Mouse (Mus musculus): ENCODE data around the gene Gm20518.

The Gm20518 gene

DNA sequence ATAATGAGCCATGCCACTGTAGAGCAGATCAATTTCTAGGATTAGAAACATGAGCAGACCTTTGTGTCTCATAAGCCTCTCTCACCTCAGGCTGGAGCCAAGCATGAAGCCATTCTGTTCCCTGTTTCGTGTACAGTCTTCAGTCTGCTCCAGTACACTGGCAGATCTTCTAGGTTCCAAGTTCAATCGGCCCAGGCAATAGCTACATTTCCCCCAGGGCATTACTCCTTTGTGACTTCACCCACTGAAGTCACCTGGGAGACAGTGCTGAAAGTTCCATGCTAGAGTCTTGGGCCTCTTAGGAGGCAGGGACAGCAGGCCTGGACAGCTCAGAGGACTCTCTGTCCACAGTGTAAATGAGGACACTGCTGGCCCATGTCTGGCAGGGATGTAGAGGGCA is 2.5 kb upstream of the Gm20518 start, which contains the start of gene Tssk1:
Gene Tssk1, plus strand, starts transcription at position 301 of the 400 bp plus-strand sequence.
- no peak for DNase-seq (ENCODE audit: low spot score)

GRCm38 (mm10) chr16:17892606-17893005 is 1.1 kb upstream of the Gm20518 start:
- no peak for DNase-seq (ENCODE audit: low spot score)

DNA sequence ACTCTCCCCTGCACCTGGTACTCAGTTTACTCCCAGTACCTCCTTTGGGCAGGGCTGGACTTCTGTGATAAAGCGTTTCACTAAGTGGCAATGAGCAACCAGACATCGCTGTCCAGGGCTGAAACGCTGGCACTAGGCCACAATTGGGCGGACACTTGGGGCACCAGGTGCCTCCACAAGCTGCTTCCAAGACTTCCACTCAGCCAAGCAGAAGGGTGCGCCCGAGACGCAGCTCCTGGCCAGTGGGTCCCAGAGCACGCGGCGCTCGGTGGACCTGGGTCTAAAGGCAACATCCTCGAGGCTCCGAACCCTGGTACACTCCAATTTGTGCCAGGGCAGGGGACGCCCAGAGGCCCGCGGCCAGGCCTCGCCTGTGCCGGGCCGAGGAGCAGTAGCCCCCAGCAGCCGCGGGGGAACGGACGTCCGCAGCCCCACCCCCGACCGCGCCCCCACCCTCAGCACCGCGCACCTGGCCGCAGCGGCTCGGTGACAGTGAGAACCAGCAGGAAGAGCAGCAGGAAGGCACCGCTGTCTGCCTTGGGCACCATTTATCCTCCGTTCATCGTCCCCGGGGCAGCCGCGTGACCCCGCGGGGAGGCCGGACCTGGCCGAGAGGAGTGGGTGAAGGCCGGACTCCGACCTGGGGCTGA is 429 bp downstream of the Gm20518 start:
- DNase-seq (ENCODE audit: low spot score) = peak; percentile 94

- no peak for DNase-seq (ENCODE audit: low spot score)
Measured at GRCm38 (mm10) chr16:17890342-17890727, 1.1 kb downstream of the Gm20518 start.

GRCm38 (mm10) chr16:17889689-17890341 is 1.7 kb downstream of the Gm20518 start:
- no peak for DNase-seq (ENCODE audit: low spot score)

GRCm38 (mm10) chr16:17884116-17884515 is 7.4 kb downstream of the Gm20518 start:
- DNase-seq (ENCODE audit: low spot score) = no peak

- no peak for DNase-seq (ENCODE audit: low spot score)
Measured at GRCm38 (mm10) chr16:17882196-17882595, 9.3 kb downstream of the Gm20518 start.

DNA sequence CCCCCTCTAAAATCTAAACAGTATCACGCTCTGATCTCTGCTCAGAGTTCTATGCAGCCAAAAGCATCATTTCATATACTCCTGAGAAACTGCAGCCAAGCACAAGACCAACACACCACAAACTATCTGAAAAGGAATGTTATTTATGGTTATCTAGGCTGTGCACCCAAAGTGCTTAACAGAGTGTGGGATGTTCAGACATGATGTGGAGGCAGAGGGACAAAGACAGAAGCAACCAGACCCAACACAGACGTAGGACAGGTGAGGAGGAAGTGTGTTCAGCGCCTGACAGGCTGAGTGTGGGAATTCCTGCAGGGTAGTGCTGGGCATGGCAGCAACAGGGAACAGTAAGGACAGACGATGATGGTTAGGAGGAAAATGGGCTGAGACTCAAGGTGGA is 11.9 kb downstream of the Gm20518 start:
- no peak for DNase-seq (ENCODE audit: low spot score)

GRCm38 (mm10) chr16:17876096-17876495 is 15.4 kb downstream of the Gm20518 start:
- DNase-seq (ENCODE audit: low spot score) = peak; percentile 52

- peak; percentile 92 for DNase-seq (ENCODE audit: low spot score)
Measured at GRCm38 (mm10) chr16:17875174-17875573, 16.3 kb downstream of the Gm20518 start.

GRCm38 (mm10) chr16:17872995-17873394 is 18.5 kb downstream of the Gm20518 start:
- DNase-seq (ENCODE audit: low spot score) = no peak

- DNase-seq (ENCODE audit: low spot score) = no peak
Measured at GRCm38 (mm10) chr16:17871248-17871647, 20.2 kb downstream of the Gm20518 start.

GRCm38 (mm10) chr16:17865770-17866169 is 25.7 kb downstream of the Gm20518 start:
- no peak for DNase-seq (ENCODE audit: low spot score)

DNA sequence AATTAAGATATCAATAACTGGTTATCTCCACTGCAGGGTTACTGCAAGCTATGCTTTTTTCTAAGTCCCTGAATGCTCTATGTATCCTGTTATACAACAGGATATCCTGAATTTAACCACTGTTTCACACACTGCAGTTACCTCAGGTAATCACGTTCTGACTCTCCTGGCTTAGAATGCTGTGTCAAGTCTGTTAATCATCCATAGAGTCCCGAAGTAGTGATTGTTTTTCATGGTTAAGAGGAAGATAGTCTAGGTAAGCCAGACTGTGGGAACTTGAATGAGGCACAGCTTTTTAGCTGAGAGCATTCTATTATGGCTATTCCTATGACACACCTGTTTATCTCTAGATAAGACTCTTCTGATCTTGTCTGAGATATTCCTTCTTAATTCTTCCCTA is 26.2 kb downstream of the Gm20518 start:
- DNase-seq (ENCODE audit: low spot score) = no peak

- DNase-seq (ENCODE audit: low spot score) = peak; percentile 53
Measured at GRCm38 (mm10) chr16:17858592-17858991, 32.9 kb downstream of the Gm20518 start.

GRCm38 (mm10) chr16:17857157-17857556 is 34.3 kb downstream of the Gm20518 start:
- no peak for DNase-seq (ENCODE audit: low spot score)

DNA sequence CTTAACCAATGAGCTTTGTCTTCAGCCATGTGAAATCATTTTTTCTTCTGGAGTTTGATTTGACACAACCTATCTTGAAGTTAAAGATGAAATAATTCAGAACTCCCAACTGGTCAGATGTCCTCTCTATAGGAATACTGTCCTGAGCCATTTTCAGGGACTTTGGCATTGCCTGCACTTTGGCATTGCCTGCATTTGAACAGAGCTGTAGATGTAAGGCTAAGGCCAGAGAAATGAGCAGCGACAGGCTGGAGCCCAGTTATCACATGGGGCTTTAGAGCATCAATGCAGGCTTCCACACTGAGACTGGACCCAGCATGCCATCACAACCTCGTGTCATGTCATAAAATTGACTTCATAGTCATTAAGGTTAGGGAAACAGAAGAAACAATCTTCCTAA is 38.2 kb downstream of the Gm20518 start:
- DNase-seq (ENCODE audit: low spot score) = no peak

GRCm38 (mm10) chr16:17851860-17852259 is 39.6 kb downstream of the Gm20518 start:
- DNase-seq (ENCODE audit: low spot score) = no peak

- no peak for DNase-seq (ENCODE audit: low spot score)
Measured at GRCm38 (mm10) chr16:17851331-17851730, 40.1 kb downstream of the Gm20518 start.

GRCm38 (mm10) chr16:17849486-17849885 is 42.0 kb downstream of the Gm20518 start:
- no peak for DNase-seq (ENCODE audit: low spot score)

GRCm38 (mm10) chr16:17848928-17849327 is 42.5 kb downstream of the Gm20518 start:
- peak; percentile 81 for DNase-seq (ENCODE audit: low spot score)

DNA sequence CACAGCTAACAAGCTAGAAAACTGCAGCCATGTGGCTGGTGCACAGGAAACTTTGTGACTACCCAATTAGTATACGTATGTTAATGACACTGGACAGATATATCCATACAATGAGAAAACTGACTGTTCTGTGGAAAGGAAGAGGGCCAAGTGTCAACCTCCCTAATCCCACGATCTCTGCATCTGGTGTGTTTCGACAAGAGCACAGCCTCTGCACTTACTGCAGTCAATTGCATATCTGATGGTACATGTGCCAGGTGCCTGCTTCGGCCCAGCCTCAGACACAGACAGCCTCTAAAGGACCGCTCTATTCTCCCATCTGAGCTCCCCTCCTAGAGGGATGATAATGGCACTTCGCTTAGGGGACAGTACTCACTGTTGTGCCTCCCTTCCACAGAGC is 43.0 kb downstream of the Gm20518 start:
- no peak for DNase-seq (ENCODE audit: low spot score)

GRCm38 (mm10) chr16:17843701-17844365 is 47.6 kb downstream of the Gm20518 start:
- no peak for DNase-seq (ENCODE audit: low spot score)

Measured in adipocyte (in vitro differentiated cells).